Mouse (Mus musculus) liver, embryonic 16.5 days (tissue): ENCODE measurements around the gene Myo6. TPM values are rescaled to one million over a fixed set of nuclear protein-coding genes. Genes with fewer than 3 reads are reported as not detected.

Experiments
- ATAC-seq: fragments of 200-750 bp; cut with Nextera tagmentation; 2 replicates; pipeline ENCODE4 v1.8.0; 2017; ENCODE audit warnings: low read depth, mild to moderate bottlenecking, moderate number of reproducible peaks, moderate library complexity
- H3K27ac ChIP-seq: fragments of 300-500 bp; sonication (generic); 2 replicates; pipeline ENCODE4 v1.5.1; 2014; ENCODE audit warnings: mild to moderate bottlenecking, low read length
- H3K27me3 ChIP-seq: fragments of 300-500 bp; sonication (generic); 2 replicates; pipeline ENCODE4 v1.6.1; 2014; ENCODE audit warnings: low read depth, low read length, mixed read lengths; ENCODE audit not compliant: control insufficient read depth, insufficient read depth
- H3K36me3 ChIP-seq: fragments of 300-500 bp; sonication (generic); 2 replicates; pipeline ENCODE4 v1.6.1; 2014; ENCODE audit warnings: mild to moderate bottlenecking; ENCODE audit not compliant: control insufficient read depth, insufficient read depth
- H3K4me1 ChIP-seq: fragments of 300-500 bp; sonication (generic); 2 replicates; pipeline ENCODE4 v1.6.1; 2014; ENCODE audit warnings: low read depth, low read length, mixed read lengths; ENCODE audit not compliant: control insufficient read depth
- H3K4me2 ChIP-seq: fragments of 300-500 bp; sonication (generic); 2 replicates; pipeline ENCODE4 v1.6.1; 2014; ENCODE audit warnings: low read depth, low read length, mixed read lengths
- H3K4me3 ChIP-seq: fragments of 300-500 bp; sonication (generic); 2 replicates; pipeline ENCODE4 v1.5.1; 2014; ENCODE audit warnings: low read depth, mild to moderate bottlenecking, low read length
- H3K9ac ChIP-seq: fragments of 300-500 bp; sonication (generic); 2 replicates; pipeline ENCODE4 v1.6.1; 2014; ENCODE audit warnings: low read depth, low read length
- H3K9me3 ChIP-seq: fragments of 300-500 bp; sonication (generic); replicated peaks from 2 replicates; pipeline ENCODE4 v1.6.1; 2016; ENCODE audit warnings: low read length; ENCODE audit not compliant: control insufficient read depth
- WGBS: fragments of 180-500 bp; shearing (Covaris S2); extraction: QIAGEN DNeasy Blood & Tissue Kit; methylation state at CpG from one replicate; pipeline ENCODE4 v1.1.7; 2014; ENCODE audit not compliant: insufficient replicate concordance; 5-methylcytosine and 5-hydroxymethylcytosine counted together
- polyA plus RNA-seq: library from polyadenylated mRNA; unstranded; fragments of >200 nt; fragmentation: Nextera tagmentation; extraction: Ambion mirVana; gene quantifications from 2 replicates; pipeline ENCODE4 v1.2.1, GENCODE M21; 2015

Myo6 gene
- polyA plus RNA-seq, 1 experiment from 2014 or later = 3.9 TPM

DNA sequence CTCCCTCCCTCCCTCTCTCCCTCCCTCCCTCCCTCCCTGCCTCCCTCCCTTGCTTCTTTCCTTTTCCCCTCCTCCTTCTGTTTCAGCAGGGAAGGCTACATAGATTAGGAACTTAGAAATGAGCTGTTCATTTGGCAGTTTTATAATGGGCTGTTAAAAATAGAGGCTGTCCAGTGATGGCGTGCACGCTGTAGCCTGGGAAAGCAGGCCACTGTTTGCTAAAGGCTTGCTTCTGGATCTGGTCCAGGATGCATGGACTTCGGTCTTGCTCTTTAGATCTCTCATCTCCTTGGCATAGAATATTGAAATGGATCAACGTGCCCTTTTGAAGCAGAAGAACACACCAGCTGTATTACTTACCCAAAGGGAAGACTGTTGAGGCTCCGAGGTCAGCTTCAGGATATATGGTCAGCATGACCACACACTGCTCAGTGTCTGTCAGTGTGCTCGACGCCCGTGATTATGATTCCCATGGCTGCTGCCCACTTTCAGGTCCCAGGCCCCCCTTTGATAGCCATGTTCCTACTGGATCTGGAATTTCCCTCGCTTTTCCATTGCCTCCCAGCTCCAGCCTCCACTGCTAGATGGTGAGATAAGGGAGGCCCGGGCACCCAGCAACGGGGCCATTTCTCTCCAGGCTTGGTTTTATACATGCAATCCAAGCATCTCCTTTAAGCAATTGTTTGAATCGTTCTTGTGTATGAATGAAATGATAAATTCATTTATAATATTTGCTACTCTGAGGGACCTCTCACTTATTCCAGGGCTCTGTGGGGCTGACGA, 12.1 kb downstream of the Myo6 start:
- Histone ChIP-seq H3K4me1 (no peaks in the 10 kb centered on the region), H3K4me3 (no peak overlapping the region), H3K36me3 (no peaks in the 10 kb centered on the region), H3K9ac (no peak overlapping the region), H3K27ac (no peak overlapping the region), H3K27me3 (no peaks in the 10 kb centered on the region), H3K9me3 (no peaks in the 10 kb centered on the region), H3K4me2 (no peak overlapping the region)
- WGBS = 61% methylated on average over 13 of the region's 13 CpGs
- no peak; the same call in 1 of the 2 replicates for ATAC-seq

DNA sequence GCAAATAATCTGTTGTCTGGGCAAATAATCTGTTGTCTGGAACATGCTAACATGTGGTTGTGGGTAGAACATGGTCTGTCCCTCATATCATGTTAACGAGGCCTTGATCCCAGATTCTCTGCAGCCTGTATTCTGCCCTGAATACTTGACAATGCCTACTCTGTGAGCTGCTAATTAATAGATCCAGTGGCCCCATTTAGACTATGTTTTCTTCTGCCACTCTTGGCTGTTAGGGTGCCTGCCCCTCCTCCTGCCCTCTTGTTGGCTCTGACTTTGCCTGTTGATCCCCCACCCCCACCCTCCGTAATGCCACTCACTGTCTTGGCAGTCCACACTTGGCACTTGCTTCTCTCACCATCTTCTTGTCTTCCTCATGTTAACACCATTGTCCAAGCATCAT, 13.8 kb downstream of the Myo6 start:
- no peak overlapping the region for H3K4me3 ChIP-seq
- H3K27me3 ChIP-seq = no peaks in the 10 kb centered on the region
- H3K9ac ChIP-seq = no peak overlapping the region
- no peaks in the 10 kb centered on the region for H3K9me3 ChIP-seq
- no peak overlapping the region for H3K4me2 ChIP-seq
- H3K4me1 ChIP-seq = no peaks in the 10 kb centered on the region
- no peak for ATAC-seq
- no peaks in the 10 kb centered on the region for H3K36me3 ChIP-seq
- no peak overlapping the region for H3K27ac ChIP-seq
- 76% methylated on average over 2 of the region's 2 CpGs for WGBS

DNA sequence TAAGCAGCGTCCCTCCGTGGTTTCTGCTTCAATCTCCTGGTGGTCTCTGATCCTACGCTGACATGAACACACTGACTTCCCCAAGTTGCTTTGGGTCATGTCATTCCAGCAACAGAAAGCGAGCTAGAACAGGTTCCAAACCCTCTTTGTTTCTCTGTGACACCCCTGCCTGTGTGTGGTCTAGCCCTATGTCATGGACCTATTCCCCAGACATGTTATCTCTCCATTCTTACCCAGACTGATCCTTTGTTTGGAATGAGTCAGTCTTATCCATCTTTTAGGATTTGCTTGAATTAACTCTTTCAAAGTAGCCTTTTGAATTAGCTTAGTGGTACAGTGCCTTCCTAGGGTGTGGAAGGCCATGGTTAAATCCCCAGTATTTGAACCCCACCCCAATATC, 14.9 kb downstream of the Myo6 start:
- no peak overlapping the region for H3K9ac ChIP-seq
- no peak overlapping the region for H3K27ac ChIP-seq
- 51% methylated on average over 4 of the region's 4 CpGs for WGBS
- no peak overlapping the region for H3K4me2 ChIP-seq
- H3K9me3 ChIP-seq = no peaks in the 10 kb centered on the region
- H3K36me3 ChIP-seq = no peaks in the 10 kb centered on the region
- H3K27me3 ChIP-seq = no peaks in the 10 kb centered on the region
- H3K4me1 ChIP-seq = no peaks in the 10 kb centered on the region
- ATAC-seq = no peak
- no peak overlapping the region for H3K4me3 ChIP-seq

DNA sequence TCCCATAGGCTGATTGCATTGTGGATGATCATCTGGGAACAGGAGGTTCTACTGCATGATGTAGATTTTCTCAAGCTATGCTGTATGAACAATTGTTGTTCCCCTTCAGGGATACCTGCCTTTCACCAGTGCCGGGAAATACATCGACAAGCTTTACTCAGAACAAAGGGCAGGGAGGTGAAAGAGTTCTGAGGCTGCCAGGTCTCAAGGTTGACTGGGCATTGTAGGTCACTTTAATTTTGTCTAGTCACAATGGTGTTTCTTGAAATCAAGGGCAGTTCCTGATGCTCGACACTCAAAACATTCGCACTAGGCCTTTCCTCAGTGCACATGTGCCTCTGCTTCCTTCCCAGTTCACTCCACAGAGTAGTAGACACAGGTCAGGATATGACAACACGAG, 15.9 kb downstream of the Myo6 start:
- Histone ChIP-seq H3K4me3 (no peak overlapping the region), H3K9ac (no peak overlapping the region), H3K27me3 (no peaks in the 10 kb centered on the region), H3K4me2 (no peak overlapping the region), H3K27ac (no peak overlapping the region), H3K36me3 (no peaks in the 10 kb centered on the region), H3K4me1 (no peaks in the 10 kb centered on the region), H3K9me3 (no peaks in the 10 kb centered on the region)
- no peak for ATAC-seq
- WGBS = 64% methylated on average over 5 of the region's 5 CpGs

DNA sequence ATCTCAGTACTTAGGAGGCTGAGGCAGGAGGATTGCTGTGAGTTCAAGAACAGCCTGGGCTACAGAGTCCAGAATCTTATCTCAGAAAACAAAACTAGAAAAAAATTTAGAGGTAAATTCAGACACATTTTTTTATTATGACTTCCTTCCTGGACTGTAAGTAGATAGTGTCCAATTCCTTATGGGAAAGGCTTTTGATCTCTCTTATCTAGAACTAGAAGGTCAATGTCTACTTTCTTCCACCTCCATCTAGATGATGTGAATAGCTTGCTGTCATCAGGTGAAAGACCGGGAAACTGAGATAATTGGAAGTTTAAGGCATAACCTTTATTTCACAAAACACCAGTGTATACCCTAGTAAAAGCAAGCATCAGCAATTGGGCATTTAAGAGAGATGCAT, 16.9 kb downstream of the Myo6 start:
- H3K9me3 ChIP-seq = no peaks in the 10 kb centered on the region
- ATAC-seq = no peak
- no peak overlapping the region for H3K27ac ChIP-seq
- no peak overlapping the region for H3K4me3 ChIP-seq
- no peaks in the 10 kb centered on the region for H3K4me1 ChIP-seq
- no peak overlapping the region for H3K4me2 ChIP-seq
- 56% methylated on average over 1 of the region's 1 CpGs for WGBS
- H3K9ac ChIP-seq = no peak overlapping the region
- no peaks in the 10 kb centered on the region for H3K27me3 ChIP-seq
- no peaks in the 10 kb centered on the region for H3K36me3 ChIP-seq

DNA sequence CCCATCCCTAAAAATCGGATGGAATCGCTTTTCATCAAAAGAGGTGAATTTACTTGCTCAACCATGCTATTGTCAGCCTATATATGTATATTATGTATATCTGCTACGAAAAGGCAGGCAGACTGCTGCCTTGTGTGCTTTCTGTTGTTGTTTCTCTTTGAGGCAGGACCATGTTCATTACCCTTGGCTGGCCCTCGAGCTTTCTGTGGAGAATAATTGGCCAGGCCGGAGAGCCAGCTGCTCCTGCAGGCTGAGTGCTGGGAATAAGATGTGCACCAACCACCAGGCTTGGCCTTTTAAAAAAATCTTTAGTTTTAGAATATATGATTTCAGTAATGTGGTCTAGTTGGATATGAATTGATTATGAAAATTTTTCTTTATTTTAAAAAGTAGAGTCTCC, 19.3 kb downstream of the Myo6 start:
- H3K27me3 ChIP-seq = no peaks in the 10 kb centered on the region
- 69% methylated on average over 5 of the region's 5 CpGs for WGBS
- no peak overlapping the region for H3K4me2 ChIP-seq
- H3K4me3 ChIP-seq = no peak overlapping the region
- ATAC-seq = no peak
- H3K4me1 ChIP-seq = no peaks in the 10 kb centered on the region
- H3K9ac ChIP-seq = no peak overlapping the region
- H3K27ac ChIP-seq = no peak overlapping the region
- H3K9me3 ChIP-seq = no peaks in the 10 kb centered on the region
- H3K36me3 ChIP-seq = no peaks in the 10 kb centered on the region

DNA sequence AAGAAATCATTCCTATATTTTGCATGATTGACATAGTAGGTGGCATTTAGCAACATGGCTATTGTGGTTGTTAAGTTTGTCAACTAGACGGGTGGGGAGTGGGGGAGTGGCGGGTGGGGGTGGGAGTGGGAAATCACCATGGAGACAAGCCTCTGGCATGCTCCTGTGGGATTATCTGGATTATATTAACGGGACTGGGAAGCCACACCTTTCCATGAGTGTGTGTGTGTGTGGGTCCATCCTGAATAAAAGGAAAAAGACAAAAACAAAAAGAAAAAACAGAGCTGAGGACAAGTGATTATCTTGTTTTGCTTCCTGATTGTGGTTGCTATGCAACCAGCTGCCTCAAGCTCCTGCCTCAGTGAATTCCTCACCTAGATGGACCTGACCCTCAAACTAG, 20.9 kb downstream of the Myo6 start:
- H3K4me3 ChIP-seq = no peak overlapping the region
- ATAC-seq = no peak
- no peaks in the 10 kb centered on the region for H3K27me3 ChIP-seq
- H3K9me3 ChIP-seq = no peaks in the 10 kb centered on the region
- H3K27ac ChIP-seq = no peak overlapping the region
- H3K4me1 ChIP-seq = no peaks in the 10 kb centered on the region
- no peaks in the 10 kb centered on the region for H3K36me3 ChIP-seq
- no peak overlapping the region for H3K9ac ChIP-seq
- 47% methylated on average over 3 of the region's 3 CpGs for WGBS
- no peak overlapping the region for H3K4me2 ChIP-seq

DNA sequence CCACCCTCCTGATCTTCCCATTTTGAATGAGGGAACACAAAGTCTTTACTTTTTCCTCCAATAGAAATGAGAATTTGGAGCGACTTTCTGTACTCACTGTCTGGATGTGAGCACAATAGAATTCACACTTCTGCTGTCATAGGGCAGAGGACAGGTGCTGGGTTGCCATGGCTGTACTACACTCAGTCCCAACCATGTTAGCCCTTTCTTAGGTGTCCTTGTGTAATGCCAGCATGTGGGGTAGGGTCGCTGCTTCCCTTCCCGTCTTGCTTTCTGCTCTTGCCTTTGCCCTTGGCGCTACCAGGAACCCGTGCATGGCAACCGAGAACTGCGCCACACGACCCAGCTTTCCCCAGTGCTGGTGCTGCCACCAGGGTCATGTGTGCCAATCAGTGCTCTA, 21.9 kb downstream of the Myo6 start:
- H3K4me1 ChIP-seq = no peaks in the 10 kb centered on the region
- no peaks in the 10 kb centered on the region for H3K27me3 ChIP-seq
- 81% methylated on average over 8 of the region's 8 CpGs for WGBS
- H3K27ac ChIP-seq = no peak overlapping the region
- H3K9me3 ChIP-seq = no peaks in the 10 kb centered on the region
- H3K36me3 ChIP-seq = no peaks in the 10 kb centered on the region
- H3K9ac ChIP-seq = no peak overlapping the region
- no peak overlapping the region for H3K4me2 ChIP-seq
- ATAC-seq = no peak
- no peak overlapping the region for H3K4me3 ChIP-seq

DNA sequence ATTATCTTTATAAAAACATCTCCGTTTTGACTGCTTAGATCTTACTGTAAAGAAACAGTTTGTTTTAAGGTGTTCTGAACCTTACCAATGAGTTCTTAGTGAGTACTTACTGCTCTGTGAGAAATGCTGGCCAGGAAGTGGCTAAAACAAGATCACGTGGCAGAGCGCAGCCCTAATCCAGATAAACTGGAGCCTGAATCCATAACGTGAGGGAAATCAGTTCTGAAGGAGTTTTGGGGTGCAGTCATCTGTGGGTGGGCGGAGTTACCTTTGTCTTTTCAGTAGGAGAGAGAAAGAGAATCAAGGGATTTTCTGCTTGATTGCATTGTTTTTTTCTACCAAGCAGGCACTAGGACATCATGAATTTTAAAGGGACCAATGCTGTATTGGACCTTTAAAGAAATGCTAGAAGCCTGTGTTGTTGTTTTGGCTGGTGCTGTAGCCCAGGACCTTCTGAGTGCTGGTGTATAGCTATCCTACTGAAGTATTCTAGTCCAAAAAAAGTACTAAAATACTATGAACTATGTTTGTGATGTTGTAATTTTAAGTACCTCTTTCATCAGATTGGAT, 23.6 kb downstream of the Myo6 start:
- no peaks in the 10 kb centered on the region for H3K27me3 ChIP-seq
- ATAC-seq = no peak
- H3K9ac ChIP-seq = no peak overlapping the region
- H3K27ac ChIP-seq = no peak overlapping the region
- 44% methylated on average over 5 of the region's 5 CpGs for WGBS
- H3K36me3 ChIP-seq = no peaks in the 10 kb centered on the region
- H3K4me2 ChIP-seq = no peak overlapping the region
- H3K4me1 ChIP-seq = no peaks in the 10 kb centered on the region
- H3K4me3 ChIP-seq = no peak overlapping the region
- no peaks in the 10 kb centered on the region for H3K9me3 ChIP-seq
